In genomic region chr6:91283031-91283430, GRCm38 (mm10) we compare ENCODE assay signal across 22 mouse cellular contexts.
"Had no signal": no experiment of that assay in that cellular context is flagged by ENCODE, and none has a peak within 500 bp of the region (broad histone marks: within the 10 kb centered on the region; RNA-seq: fewer than 3 reads in every experiment).

No protein-coding gene starts in this region.

- H3K4me3 ChIP-seq: limb, embryonic 12.5 days; limb, embryonic 15.5 days; liver, embryonic 12.5 days; liver, embryonic 15.5 days; midbrain, embryonic 12.5 days; midbrain, embryonic 15.5 days; myocyte; neural tube, embryonic 13.5 days had no signal

- DNase-seq: kidney, adult 11 months; kidney, postnatal 14 days; kidney, postnatal 4 days; left cerebral cortex, postnatal 4 days; lung, adult 2 months; lung, postnatal 14 days; lung, postnatal 4 days; retina, postnatal 1 day; right cerebral cortex, postnatal 25 days; spleen, adult 18-20 months; thymus, adult 2 months; thymus, postnatal 14 days; thymus, postnatal 4 days had no signal

- H3K9ac ChIP-seq: limb, embryonic 12.5 days; limb, embryonic 15.5 days; liver, embryonic 12.5 days; liver, embryonic 15.5 days; midbrain, embryonic 12.5 days; midbrain, embryonic 15.5 days; neural tube, embryonic 13.5 days had no signal

- ATAC-seq: liver, embryonic 12.5 days; midbrain, embryonic 15.5 days had no signal

- H3K4me1 ChIP-seq: liver, embryonic 12.5 days; liver, embryonic 15.5 days had no signal

- H3K9me3 ChIP-seq: limb, embryonic 12.5 days; limb, embryonic 15.5 days; liver, embryonic 12.5 days; liver, embryonic 15.5 days; midbrain, embryonic 12.5 days; midbrain, embryonic 15.5 days; neural tube, embryonic 13.5 days had no signal

- H3K4me2 ChIP-seq: limb, embryonic 12.5 days; limb, embryonic 15.5 days; liver, embryonic 12.5 days; liver, embryonic 15.5 days; midbrain, embryonic 12.5 days; midbrain, embryonic 15.5 days; neural tube, embryonic 13.5 days had no signal

- H3K27me3 ChIP-seq: midbrain, embryonic 15.5 days had no signal

- H3K27ac ChIP-seq: limb, embryonic 12.5 days; limb, embryonic 15.5 days; liver, embryonic 12.5 days; liver, embryonic 15.5 days; midbrain, embryonic 15.5 days; neural tube, embryonic 13.5 days; stomach, postnatal 0 days had no signal

- H3K36me3 ChIP-seq: limb, embryonic 12.5 days; limb, embryonic 15.5 days; liver, embryonic 12.5 days; liver, embryonic 15.5 days; midbrain, embryonic 12.5 days; midbrain, embryonic 15.5 days; neural tube, embryonic 13.5 days had no signal
